Mouse (Mus musculus) hindbrain, postnatal 0 days (tissue): ENCODE measurements at regions not wholly inside any gene's neighbourhood (a gene's known extent, or its start where the extent isn't known, plus 50 kb on each side); places are given as distances from the start of the nearest gene placed in this dataset.

Experiments
- ATAC-seq: fragments of 200-750 bp; cut with Nextera tagmentation; 2 replicates; pipeline ENCODE4 v1.8.0; 2017; ENCODE audit warnings: mild to moderate bottlenecking, moderate TSS enrichment, moderate library complexity
- DNase-seq: peaks from one replicate; pipeline ENCODE4 v3.0.0-alpha.2; 2015; ENCODE audit warnings: low spot score
- H3K27ac ChIP-seq: fragments of 300-500 bp; sonication (generic); 2 replicates; pipeline ENCODE4 v1.5.1; 2014; ENCODE audit warnings: mild to moderate bottlenecking
- H3K27me3 ChIP-seq: fragments of 300-500 bp; sonication (generic); 2 replicates; pipeline ENCODE4 v1.6.1; 2014; ENCODE audit warnings: low read length, mixed read lengths; ENCODE audit not compliant: insufficient read depth
- H3K36me3 ChIP-seq: fragments of 300-500 bp; sonication (generic); 2 replicates; pipeline ENCODE4 v1.6.1; 2014; ENCODE audit warnings: low read length, mixed read lengths; ENCODE audit not compliant: insufficient read depth
- H3K4me1 ChIP-seq: fragments of 300-500 bp; sonication (generic); 2 replicates; pipeline ENCODE4 v1.6.1; 2014; ENCODE audit warnings: antibody characterized with exemption, low read length, mixed read lengths; ENCODE audit not compliant: insufficient read depth
- H3K4me2 ChIP-seq: fragments of 300-500 bp; sonication (generic); 2 replicates; pipeline ENCODE4 v1.6.1; 2014; ENCODE audit warnings: low read depth, mild to moderate bottlenecking, low read length, moderate library complexity, mixed read lengths
- H3K4me3 ChIP-seq: fragments of 300-500 bp; sonication (generic); 2 replicates; pipeline ENCODE4 v1.5.1; 2014; ENCODE audit warnings: low read length
- H3K9ac ChIP-seq: fragments of 300-500 bp; sonication (generic); replicated peaks from 2 replicates; pipeline ENCODE4 v1.6.1; 2014; ENCODE audit warnings: mild to moderate bottlenecking, low read length, moderate library complexity, mixed read lengths
- H3K9me3 ChIP-seq: fragments of 300-500 bp; sonication (generic); 2 replicates; pipeline ENCODE4 v1.6.1; 2016; ENCODE audit warnings: low read length, mixed read lengths
- CTCF ChIP-seq: IDR thresholded peaks from 2 replicates; pipeline ENCODE4 v1.5.1; 2016; ENCODE audit warnings: antibody characterized with exemption, control low read depth, low read depth
- WGBS: fragments of 180-500 bp; shearing (Covaris S2); extraction: QIAGEN DNeasy Blood & Tissue Kit; methylation state at CpG from one replicate; pipeline ENCODE4 v1.1.7; 2014; 5-methylcytosine and 5-hydroxymethylcytosine counted together

DNA sequence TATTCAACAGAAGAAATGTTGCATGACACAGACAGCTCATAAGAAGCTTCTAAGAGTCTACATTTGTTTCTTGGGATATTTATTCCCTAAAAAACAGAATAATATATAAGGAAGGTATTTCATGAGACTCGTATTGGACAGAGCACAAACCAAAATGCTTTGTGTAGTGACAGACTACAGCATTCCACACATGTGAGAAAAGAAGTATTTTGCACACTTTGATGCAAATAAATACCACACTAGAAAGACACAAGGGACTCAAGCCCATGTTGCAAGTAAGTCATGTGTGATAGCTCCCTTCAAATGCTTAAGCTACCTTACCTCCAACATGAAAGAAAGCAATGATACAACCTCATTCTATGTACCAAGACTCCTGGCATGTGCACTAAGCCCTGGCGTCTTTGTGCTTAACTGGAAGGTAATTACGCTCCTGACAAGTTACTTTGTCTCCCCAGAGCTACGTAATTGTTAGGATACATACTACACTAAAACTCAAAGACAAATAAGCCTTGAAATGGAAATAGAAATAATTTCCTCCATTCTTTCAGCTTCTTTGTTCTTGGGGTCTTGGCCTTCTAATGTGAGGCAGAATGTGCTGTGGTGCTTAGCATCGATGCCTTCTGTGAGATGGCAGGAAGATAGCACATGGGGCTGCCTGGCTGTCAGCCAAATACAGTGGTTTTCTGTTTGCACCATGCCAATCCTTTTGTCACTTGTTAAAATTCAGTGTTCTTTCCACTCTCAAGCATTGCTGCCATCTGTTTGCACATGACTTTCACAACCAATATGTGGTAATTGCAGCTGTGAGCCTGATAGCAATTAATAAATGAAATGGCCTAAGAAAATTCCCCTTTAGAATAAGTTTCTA lies 1214.4 kb upstream of the Igfbp7 start:
- TF ChIP-seq CTCF = no peak
- Histone ChIP-seq H3K27ac (no peak overlapping the region), H3K36me3 (no peaks in the 10 kb centered on the region), H3K9ac (no peak overlapping the region), H3K9me3 (no peaks in the 10 kb centered on the region), H3K4me3 (no peak overlapping the region), H3K4me1 (no peaks in the 10 kb centered on the region), H3K27me3 (no peaks in the 10 kb centered on the region), H3K4me2 (no peak overlapping the region)
- 29% methylated on average over 5 of the region's 5 CpGs for WGBS
- ATAC-seq (peak; percentile 76), DNase-seq (peak; percentile 86)

DNA sequence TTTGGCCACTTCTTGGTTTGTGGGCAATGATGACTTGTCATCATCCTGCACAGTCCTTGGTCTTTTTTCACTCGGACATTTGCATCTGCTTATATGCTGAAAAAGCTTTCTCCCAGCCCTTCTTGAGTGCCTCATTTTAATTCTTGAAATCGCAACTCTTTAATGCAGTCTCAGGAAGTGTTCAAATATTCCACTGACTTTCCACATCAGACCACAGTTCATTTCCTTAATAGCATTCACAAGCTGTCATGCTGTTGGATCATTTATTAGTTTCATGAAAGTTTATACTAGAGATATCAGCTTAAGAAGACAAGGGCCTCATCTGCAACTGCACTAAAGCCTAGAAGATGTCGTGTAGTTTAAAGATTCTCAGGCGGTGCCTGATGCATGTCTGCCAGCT lies 1200.5 kb upstream of the Igfbp7 start:
- 71% methylated on average over 4 of the region's 4 CpGs for WGBS

GRCm38 (mm10) chr5:78602599-78602998 lies 1194.8 kb upstream of the Igfbp7 start:
- Histone ChIP-seq H3K4me3 (no peak overlapping the region), H3K36me3 (no peaks in the 10 kb centered on the region), H3K27ac (no peak overlapping the region), H3K9ac (no peak overlapping the region), H3K4me1 (no peaks in the 10 kb centered on the region), H3K27me3 (no peaks in the 10 kb centered on the region), H3K4me2 (no peak overlapping the region), H3K9me3 (no peaks in the 10 kb centered on the region)
- ATAC-seq = no peak
- TF ChIP-seq CTCF = no peak
- DNase-seq = no peak

More for the DNA sequence above, 1200.5 kb upstream of the Igfbp7 start:
- no peaks in the 10 kb centered on the region for H3K4me1 ChIP-seq
- no peaks in the 10 kb centered on the region for H3K36me3 ChIP-seq
- DNase-seq = no peak
- no peak for TF ChIP-seq CTCF
- no peak overlapping the region for H3K9ac ChIP-seq
- no peak overlapping the region for H3K4me2 ChIP-seq
- no peak for ATAC-seq
- H3K4me3 ChIP-seq = no peak overlapping the region
- no peaks in the 10 kb centered on the region for H3K9me3 ChIP-seq
- no peak overlapping the region for H3K27ac ChIP-seq
- H3K27me3 ChIP-seq = no peaks in the 10 kb centered on the region

GRCm38 (mm10) chr5:78584823-78585222 lies 1177.0 kb upstream of the Igfbp7 start:
- H3K4me3 ChIP-seq = no peak overlapping the region
- no peaks in the 10 kb centered on the region for H3K4me1 ChIP-seq
- H3K9me3 ChIP-seq = no peaks in the 10 kb centered on the region
- peak; percentile 97 for ATAC-seq
- H3K27me3 ChIP-seq = no peaks in the 10 kb centered on the region
- H3K4me2 ChIP-seq = no peak overlapping the region
- no peak overlapping the region for H3K9ac ChIP-seq
- peak; percentile 86 for DNase-seq
- no peak for TF ChIP-seq CTCF
- WGBS = 53% methylated on average over 1 of the region's 1 CpGs
- no peaks in the 10 kb centered on the region for H3K36me3 ChIP-seq
- no peak overlapping the region for H3K27ac ChIP-seq

GRCm38 (mm10) chr5:78556946-78557345 lies 1149.1 kb upstream of the Igfbp7 start:
- Histone ChIP-seq H3K4me2 (no peak overlapping the region), H3K4me1 (no peaks in the 10 kb centered on the region), H3K27ac (no peak overlapping the region), H3K4me3 (no peak overlapping the region), H3K9me3 (no peaks in the 10 kb centered on the region), H3K27me3 (no peaks in the 10 kb centered on the region), H3K36me3 (no peaks in the 10 kb centered on the region), H3K9ac (no peak overlapping the region)
- ATAC-seq (no peak), DNase-seq (peak; percentile 9)
- WGBS = 20% methylated on average over 1 of the region's 1 CpGs
- TF ChIP-seq CTCF = no peak

DNA sequence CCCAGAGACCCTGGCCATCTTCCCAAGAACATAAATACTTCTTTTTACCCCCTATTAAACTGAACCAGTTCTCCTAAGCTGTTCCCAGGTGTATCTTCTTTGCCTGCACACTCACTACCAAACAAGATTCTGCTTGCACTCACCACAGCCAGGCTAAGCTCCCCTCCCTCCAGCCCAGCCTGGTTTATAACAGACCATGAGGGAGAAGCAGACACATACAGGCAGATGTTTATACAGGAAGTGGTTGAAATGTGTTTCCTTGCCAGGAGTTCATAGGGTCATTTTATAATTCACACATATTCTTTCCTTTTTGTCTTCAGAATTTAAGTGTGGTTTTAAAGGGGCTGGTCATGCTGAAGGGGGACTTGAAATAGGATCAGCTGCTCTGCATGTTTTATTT lies 1127.5 kb upstream of the Igfbp7 start:
- H3K27ac ChIP-seq = no peak overlapping the region
- H3K36me3 ChIP-seq = no peaks in the 10 kb centered on the region
- no peaks in the 10 kb centered on the region for H3K9me3 ChIP-seq
- TF ChIP-seq CTCF = no peak
- no peaks in the 10 kb centered on the region for H3K4me1 ChIP-seq
- H3K9ac ChIP-seq = no peak overlapping the region
- ATAC-seq = no peak
- DNase-seq = no peak
- H3K4me3 ChIP-seq = no peak overlapping the region
- H3K27me3 ChIP-seq = no peaks in the 10 kb centered on the region
- H3K4me2 ChIP-seq = no peak overlapping the region
